Mouse (Mus musculus) intestine, embryonic 14.5 days (tissue): Measurements from ENCODE around the gene Anks6. TPM values are rescaled to one million over a fixed set of nuclear protein-coding genes. Genes with fewer than 3 reads are reported as not detected.
"Not testable (repeated sequence)": the region's sequence is repeated elsewhere in the genome, so short reads cannot be mapped to it uniquely, and the experiment has no call there.

Experiments
- ATAC-seq: fragments of 200-750 bp; cut with Nextera tagmentation; replicated peaks from 2 replicates; pipeline ENCODE4 v1.8.0; 2017; ENCODE audit warnings: low read depth, moderate number of reproducible peaks, moderate TSS enrichment, moderate library complexity; ENCODE audit not compliant: low FRiP score, low TSS enrichment
- DNase-seq: peaks from one replicate; pipeline ENCODE4 v3.0.0-alpha.2; 2018; ENCODE audit warnings: low spot score
- H3K27ac ChIP-seq: fragments of 300-500 bp; sonication (generic); 2 replicates; pipeline ENCODE4 v1.5.1; 2014; ENCODE audit warnings: low read depth, mild to moderate bottlenecking, control low read depth
- H3K27me3 ChIP-seq: fragments of 300-500 bp; sonication (generic); replicated peaks from 2 replicates; pipeline ENCODE4 v1.6.1; 2014; ENCODE audit warnings: low read length, control low read depth; ENCODE audit not compliant: control insufficient read depth, insufficient read depth
- H3K36me3 ChIP-seq: fragments of 300-500 bp; sonication (generic); 2 replicates; pipeline ENCODE4 v1.6.1; 2014; ENCODE audit warnings: low read length, control low read depth; ENCODE audit not compliant: control insufficient read depth, insufficient read depth
- H3K4me1 ChIP-seq: fragments of 300-500 bp; sonication (generic); replicated peaks from 2 replicates; pipeline ENCODE4 v1.6.1; 2014; ENCODE audit warnings: low read length, control low read depth, mixed read lengths; ENCODE audit not compliant: control insufficient read depth, insufficient read depth
- H3K4me2 ChIP-seq: fragments of 300-500 bp; sonication (generic); 2 replicates; pipeline ENCODE4 v1.6.1; 2014; ENCODE audit warnings: low read length
- H3K4me3 ChIP-seq: fragments of 300-500 bp; sonication (generic); 2 replicates; pipeline ENCODE4 v1.5.1; 2014; ENCODE audit warnings: low read depth, low read length, control low read depth, mixed read lengths
- H3K9ac ChIP-seq: fragments of 300-500 bp; sonication (generic); 2 replicates; pipeline ENCODE4 v1.6.1; 2014; ENCODE audit warnings: mild to moderate bottlenecking, low read length
- H3K9me3 ChIP-seq: fragments of 300-500 bp; sonication (generic); 2 replicates; pipeline ENCODE4 v1.6.1; 2016; ENCODE audit warnings: low read length, control low read depth; ENCODE audit not compliant: control insufficient read depth
- WGBS: fragments of 180-500 bp; shearing (Covaris S2); extraction: QIAGEN DNeasy Blood & Tissue Kit; methylation state at CpG from one replicate; pipeline ENCODE4 v1.1.7; 2014; 5-methylcytosine and 5-hydroxymethylcytosine counted together
- polyA plus RNA-seq: library from polyadenylated mRNA; unstranded; fragments of >200 nt; fragmentation: Nextera tagmentation; extraction: Ambion mirVana; gene quantifications from 2 replicates; pipeline ENCODE4 v1.2.1, GENCODE M21; 2014

Anks6 gene
- polyA plus RNA-seq, 1 experiment from 2014 or later = 4.2 TPM

DNA sequence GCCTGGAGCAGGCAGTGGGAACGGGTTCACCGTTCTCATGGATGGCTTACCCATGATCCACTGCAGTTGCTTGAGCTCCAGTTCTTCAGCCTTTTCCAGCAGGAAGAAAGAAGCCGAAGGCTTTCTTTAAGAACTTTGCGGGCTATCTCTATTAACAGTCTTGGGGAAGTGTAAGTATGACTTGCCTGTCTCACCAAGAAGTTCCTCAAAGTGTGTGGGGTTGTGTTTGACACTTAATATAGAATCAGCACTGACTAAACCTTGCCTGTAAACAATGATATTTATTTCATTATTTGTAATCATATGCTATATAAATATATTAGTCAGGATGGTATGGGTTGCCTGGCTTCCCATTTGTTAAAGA lies 23.4 kb upstream of the Anks6 start:
- Histone ChIP-seq H3K4me3 (no peak overlapping the region), H3K9ac (no peak overlapping the region), H3K27ac (no peak overlapping the region), H3K9me3 (no peaks in the 10 kb centered on the region), H3K4me1 (no peaks in the 10 kb centered on the region), H3K36me3 (no peaks in the 10 kb centered on the region), H3K4me2 (no peak overlapping the region), H3K27me3 (no peaks in the 10 kb centered on the region)
- DNase-seq (no peak), ATAC-seq (no peak)
- 90% methylated on average over 4 of the region's 4 CpGs for WGBS

DNA sequence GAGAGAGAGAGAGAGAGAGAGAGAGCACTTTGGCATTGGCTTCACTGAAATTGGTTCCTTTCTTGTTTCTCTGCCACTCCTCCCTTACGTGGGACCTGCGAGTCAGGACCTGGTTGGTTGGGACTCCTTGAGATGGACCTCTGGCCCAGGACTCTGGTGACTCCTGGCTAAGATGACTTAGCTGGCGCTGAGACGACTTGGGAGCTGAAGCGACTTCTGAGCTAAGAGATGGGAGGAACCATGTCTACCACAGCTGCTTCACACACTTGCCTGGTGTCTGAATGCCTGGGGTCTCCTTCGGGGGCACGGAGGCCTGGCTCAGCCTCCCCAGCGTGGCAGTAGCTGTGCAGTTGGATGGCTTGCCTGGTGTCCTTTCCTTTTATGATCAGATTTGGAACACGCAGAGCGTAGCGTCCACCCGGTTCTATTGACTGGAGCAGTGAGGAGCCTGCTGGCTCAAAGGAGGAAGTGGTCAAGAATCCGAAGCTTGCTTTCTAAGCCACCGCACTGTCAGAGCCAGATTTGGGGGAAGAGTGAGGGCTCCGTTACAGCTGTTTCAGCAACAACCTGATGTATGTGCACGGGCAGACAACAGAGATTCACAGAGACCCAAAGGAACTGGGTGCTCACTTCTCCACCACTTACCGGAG lies 22.9 kb upstream of the Anks6 start:
- Histone ChIP-seq H3K27ac (no peak overlapping the region), H3K27me3 (no peaks in the 10 kb centered on the region), H3K36me3 (no peaks in the 10 kb centered on the region), H3K4me1 (no peaks in the 10 kb centered on the region), H3K4me3 (no peak overlapping the region), H3K4me2 (no peak overlapping the region), H3K9me3 (no peaks in the 10 kb centered on the region), H3K9ac (no peak overlapping the region)
- 89% methylated on average over 17 of the region's 17 CpGs for WGBS
- DNase-seq (no peak), ATAC-seq (no peak)

DNA sequence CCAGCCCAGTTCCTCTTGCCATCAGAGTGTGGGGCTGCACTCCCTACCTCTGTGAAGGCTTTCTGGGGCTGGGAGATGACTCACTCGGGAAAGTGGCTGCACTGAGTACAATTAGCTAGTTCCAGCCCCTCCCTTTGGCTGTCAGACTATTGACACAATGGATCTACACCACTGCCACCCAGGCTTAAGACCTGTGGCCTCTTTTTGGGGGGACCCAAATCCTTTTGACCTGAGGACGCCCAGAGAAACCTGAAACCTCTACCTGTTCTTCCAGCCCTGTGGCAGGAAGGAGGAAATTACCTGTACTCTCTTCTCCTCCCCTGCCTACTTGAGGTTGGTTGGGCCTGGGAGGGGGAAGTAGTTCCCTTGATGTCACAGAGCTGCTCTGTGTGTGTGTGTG lies 17.8 kb upstream of the Anks6 start:
- Histone ChIP-seq H3K27ac (no peak overlapping the region), H3K4me2 (no peak overlapping the region), H3K36me3 (no peaks in the 10 kb centered on the region), H3K9me3 (no peaks in the 10 kb centered on the region), H3K4me3 (no peak overlapping the region), H3K27me3 (no peaks in the 10 kb centered on the region), H3K4me1 (no peaks in the 10 kb centered on the region), H3K9ac (no peak overlapping the region)
- DNase-seq (peak; percentile 55), ATAC-seq (peak; percentile 87)
- WGBS = 28% methylated on average over 2 of the region's 2 CpGs

DNA sequence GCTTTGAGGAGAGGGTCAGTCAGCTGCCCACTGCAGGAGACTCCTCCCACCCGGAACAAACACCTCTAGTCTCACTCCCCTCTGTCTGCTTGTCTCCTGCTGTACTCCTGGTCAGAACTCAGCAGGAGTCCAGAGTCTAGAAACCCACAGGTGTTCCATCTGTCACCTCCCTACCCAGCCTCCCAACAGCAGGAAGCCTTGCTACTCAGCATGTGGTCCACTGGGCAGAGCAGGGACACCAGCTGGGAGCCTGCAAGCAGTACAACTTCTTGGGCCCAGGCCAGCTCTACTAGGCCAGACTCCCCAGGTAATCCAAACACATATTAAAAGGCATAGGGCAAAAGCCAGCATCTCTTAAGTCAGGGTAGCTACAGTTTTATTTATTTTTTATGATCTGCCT lies 3.7 kb upstream of the Anks6 start:
- Histone ChIP-seq H3K36me3 (no peaks in the 10 kb centered on the region), H3K27ac (no peak overlapping the region), H3K4me2 (no peak overlapping the region), H3K9me3 (no peaks in the 10 kb centered on the region), H3K27me3 (no peaks in the 10 kb centered on the region; the same call in 1 of the 2 replicates), H3K4me3 (no peak overlapping the region), H3K4me1 (no peaks in the 10 kb centered on the region), H3K9ac (no peak overlapping the region)
- WGBS = 8% methylated on average over 1 of the region's 1 CpGs
- no peak for ATAC-seq
- DNase-seq = no peak

DNA sequence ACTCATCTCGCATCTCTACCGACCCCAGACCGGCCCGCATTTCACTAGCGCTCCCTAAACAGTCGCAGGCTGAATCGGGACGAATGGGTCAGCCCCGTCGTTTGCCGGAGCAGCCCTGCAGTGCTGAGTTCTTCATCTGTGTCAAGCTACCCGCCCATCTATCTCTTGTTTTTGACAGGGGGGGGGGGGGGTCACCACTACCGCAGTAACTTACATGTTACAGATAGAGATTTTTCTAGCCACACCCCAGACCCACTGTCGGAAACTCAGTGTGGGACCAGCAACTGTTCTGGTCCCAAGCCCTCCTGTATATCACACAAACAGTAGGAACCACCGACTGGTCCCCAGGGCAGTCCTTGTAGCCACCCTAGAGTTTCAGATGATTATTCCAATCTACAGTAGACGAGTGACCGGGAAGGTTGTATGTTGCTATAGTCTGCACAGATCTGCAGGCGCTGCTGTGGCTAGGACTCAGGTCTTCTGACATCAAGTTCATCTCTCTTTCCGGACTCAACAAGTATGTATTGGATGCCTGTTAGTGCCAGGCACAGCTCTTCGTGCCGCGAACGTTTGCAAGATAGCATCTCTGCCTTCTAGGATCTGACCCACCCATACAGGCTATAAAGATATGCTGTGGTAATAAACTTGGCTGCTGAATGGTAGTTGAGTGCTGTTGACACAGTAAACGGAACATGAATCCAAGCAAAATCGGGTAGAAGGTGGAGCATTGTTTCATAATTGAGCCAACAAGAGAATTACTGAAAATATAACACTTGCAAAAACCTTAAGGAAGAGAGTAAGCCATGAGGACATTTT lies 491 bp upstream of the Anks6 start:
- Histone ChIP-seq H3K36me3 (no peaks in the 10 kb centered on the region), H3K4me3 (peak overlapping the region; percentile 61), H3K27me3 (no peaks in the 10 kb centered on the region; the same call in none of the 2 replicates), H3K4me1 (no peaks in the 10 kb centered on the region), H3K9me3 (no peaks in the 10 kb centered on the region), H3K9ac (peak overlapping the region; percentile 70), H3K27ac (no peak overlapping the region), H3K4me2 (peak overlapping the region; percentile 76)
- DNase-seq (peak; percentile 73), ATAC-seq (peak; percentile 33)
- 26% methylated on average over 25 of the region's 25 CpGs for WGBS

DNA sequence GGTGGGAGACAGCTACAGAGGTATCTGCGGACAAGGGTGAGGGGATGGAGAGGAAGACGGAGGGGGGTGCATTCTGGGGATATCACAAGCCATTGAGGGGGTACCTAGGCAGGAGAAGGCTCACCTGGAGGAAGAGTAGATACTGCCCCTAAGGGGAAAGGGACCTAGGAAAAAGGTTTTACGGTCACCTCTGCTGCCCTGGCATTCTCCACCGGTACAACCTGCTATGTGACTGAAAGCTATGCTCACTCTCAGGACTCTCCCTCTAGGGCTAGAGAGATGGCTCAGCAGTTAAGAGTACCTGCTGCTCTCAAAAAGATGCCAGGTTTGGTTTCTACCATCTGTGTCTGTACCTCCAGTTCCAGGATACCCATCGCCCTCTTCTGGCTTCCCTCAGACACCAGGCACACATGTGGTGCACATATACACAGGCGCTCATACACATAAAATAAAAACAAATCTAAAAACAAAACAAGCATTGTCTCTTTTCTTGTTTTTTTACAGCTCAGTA lies 1.6 kb downstream of the Anks6 start:
- no peak overlapping the region; the same call in 1 of the 2 replicates for H3K4me2 ChIP-seq
- 97% methylated on average over 6 of the region's 6 CpGs for WGBS
- H3K27ac ChIP-seq = no peak overlapping the region
- no peak overlapping the region for H3K4me3 ChIP-seq
- H3K36me3 ChIP-seq = no peaks in the 10 kb centered on the region
- no peak overlapping the region for H3K9ac ChIP-seq
- 0 out of 2 replicates have a peak, but pooled peaks cover 4% of the 10 kb centered on the region for H3K4me1 ChIP-seq
- no peaks in the 10 kb centered on the region; the same call in none of the 2 replicates for H3K27me3 ChIP-seq
- DNase-seq (no peak), ATAC-seq (no peak)
- no peaks in the 10 kb centered on the region for H3K9me3 ChIP-seq

DNA sequence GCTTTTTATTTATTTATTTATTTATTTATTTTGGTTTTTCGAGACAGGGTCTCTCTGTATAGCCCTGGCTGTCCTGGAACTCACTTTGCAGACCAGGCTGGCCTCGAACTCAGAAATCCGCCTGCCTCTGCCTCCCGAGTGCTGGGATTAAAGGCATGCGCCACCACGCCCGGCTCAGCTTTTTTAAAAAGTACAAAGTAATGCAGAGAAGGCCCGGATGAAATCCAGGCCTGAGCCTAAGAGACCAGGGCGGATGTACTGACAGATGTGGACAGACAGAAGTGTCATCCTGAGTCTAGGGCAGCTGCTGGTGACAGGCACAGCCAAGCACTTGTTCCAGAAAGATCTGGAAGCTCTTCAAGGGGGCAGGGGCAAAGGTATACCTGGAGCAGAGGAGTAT lies 2.1 kb downstream of the Anks6 start:
- not testable (repeated sequence) for H3K36me3 ChIP-seq, DNase-seq, H3K9ac ChIP-seq, H3K4me1 ChIP-seq, H3K27ac ChIP-seq, H3K4me3 ChIP-seq, H3K4me2 ChIP-seq, ATAC-seq, H3K27me3 ChIP-seq, H3K9me3 ChIP-seq
- WGBS = 87% methylated on average over 9 of the region's 9 CpGs

DNA sequence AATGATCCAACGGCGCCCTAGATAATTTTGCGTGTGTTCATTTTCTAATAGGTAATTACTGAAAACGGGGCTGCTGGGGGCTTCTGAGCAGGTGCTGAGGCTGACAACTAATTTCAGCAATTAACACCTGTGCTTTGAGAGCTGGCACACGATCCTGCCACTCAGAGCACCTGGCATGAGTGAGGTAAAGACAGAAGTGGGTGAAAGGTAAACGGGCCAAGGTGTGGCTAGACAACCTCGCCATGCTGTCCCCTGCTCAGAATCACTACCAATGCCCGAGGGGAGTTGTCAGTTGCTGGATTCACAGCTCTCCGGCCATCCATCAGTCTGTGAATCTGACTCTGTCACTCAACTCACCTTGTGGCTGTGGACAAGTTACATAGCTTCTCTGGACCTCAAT lies 5.3 kb downstream of the Anks6 start:
- peaks cover 7% of the 10 kb centered on the region; the same call in 1 of the 2 replicates for H3K4me1 ChIP-seq
- 62% methylated on average over 9 of the region's 9 CpGs for WGBS
- no peak overlapping the region for H3K4me3 ChIP-seq
- ATAC-seq (no peak), DNase-seq (no peak)
- no peaks in the 10 kb centered on the region; the same call in 1 of the 2 replicates for H3K27me3 ChIP-seq
- no peak overlapping the region for H3K27ac ChIP-seq
- no peak overlapping the region for H3K4me2 ChIP-seq
- no peak overlapping the region for H3K9ac ChIP-seq
- no peaks in the 10 kb centered on the region for H3K36me3 ChIP-seq
- no peaks in the 10 kb centered on the region for H3K9me3 ChIP-seq
